Mouse (Mus musculus) neural tube, embryonic 12.5 days (tissue): ENCODE results near the gene Tmbim7. TPM values are rescaled to one million over a fixed set of nuclear protein-coding genes. Genes with fewer than 3 reads are reported as not detected.
"Not testable (repeated sequence)": the region's sequence is repeated elsewhere in the genome, so short reads cannot be mapped to it uniquely, and the experiment has no call there.

ENCODE experiments used
- ATAC-seq: fragments of 200-750 bp; cut with Nextera tagmentation; 2 replicates; pipeline ENCODE4 v1.8.0; 2017; ENCODE audit warnings: low read depth, mild to moderate bottlenecking, moderate TSS enrichment, moderate library complexity; ENCODE audit not compliant: low FRiP score
- H3K27ac ChIP-seq: fragments of 300-500 bp; sonication (generic); 2 replicates; pipeline ENCODE4 v1.5.1; 2016
- H3K27me3 ChIP-seq: fragments of 300-500 bp; sonication (generic); replicated peaks from 2 replicates; pipeline ENCODE4 v1.6.1; 2016; ENCODE audit warnings: mild to moderate bottlenecking
- H3K36me3 ChIP-seq: fragments of 300-500 bp; sonication (generic); 2 replicates; pipeline ENCODE4 v1.6.1; 2016; ENCODE audit warnings: mild to moderate bottlenecking
- H3K4me1 ChIP-seq: fragments of 300-500 bp; sonication (generic); 2 replicates; pipeline ENCODE4 v1.6.1; 2016
- H3K4me2 ChIP-seq: fragments of 300-500 bp; sonication (generic); replicated peaks from 2 replicates; pipeline ENCODE4 v1.6.1; 2016; ENCODE audit warnings: mild to moderate bottlenecking
- H3K4me3 ChIP-seq: fragments of 300-500 bp; sonication (generic); 2 replicates; pipeline ENCODE4 v1.5.1; 2016
- H3K9ac ChIP-seq: fragments of 300-500 bp; sonication (generic); 2 replicates; pipeline ENCODE4 v1.6.1; 2016; ENCODE audit warnings: mild to moderate bottlenecking
- H3K9me3 ChIP-seq: fragments of 300-500 bp; sonication (generic); 2 replicates; pipeline ENCODE4 v1.6.1; 2016; ENCODE audit warnings: mild to moderate bottlenecking
- WGBS: fragments of 180-500 bp; shearing (Covaris S2); methylation state at CpG from one replicate; pipeline ENCODE4 v1.1.7; 2016; 5-methylcytosine and 5-hydroxymethylcytosine counted together
- polyA plus RNA-seq: library from polyadenylated mRNA; unstranded; fragments of >200 nt; fragmentation: Nextera tagmentation; extraction: Ambion mirVana; gene quantifications from 2 replicates; pipeline ENCODE4 v1.2.1, GENCODE M21; 2016

Gene Tmbim7
- polyA plus RNA-seq, 1 experiment from 2014 or later = not detected

DNA sequence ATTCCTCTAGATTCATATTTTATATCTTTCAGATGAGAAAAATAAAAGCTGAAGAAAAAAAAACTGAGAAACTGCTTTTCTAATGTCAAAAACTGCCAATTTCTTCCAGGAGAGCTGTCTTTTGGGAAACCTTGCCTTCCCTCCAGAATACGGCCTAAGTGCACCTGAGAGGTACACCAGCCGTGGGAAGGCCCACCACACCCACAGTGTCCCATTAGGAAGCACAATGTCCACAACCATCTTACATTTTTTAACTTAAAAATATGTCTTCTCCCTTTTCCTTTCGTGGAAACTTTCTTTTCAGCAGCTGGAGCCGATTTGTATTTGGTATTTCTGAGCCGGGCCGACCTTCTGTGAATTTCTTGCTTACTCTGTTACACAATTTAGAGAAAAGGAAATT, 4.4 kb upstream of the Tmbim7 start:
- 26% methylated on average over 6 of the region's 6 CpGs for WGBS
- H3K4me3 ChIP-seq = peak overlapping the region; percentile 98
- no peaks in the 10 kb centered on the region for H3K9me3 ChIP-seq
- no peak overlapping the region for H3K27ac ChIP-seq
- H3K27me3 ChIP-seq = no peaks in the 10 kb centered on the region
- peaks cover 9% of the 10 kb centered on the region for H3K4me1 ChIP-seq
- H3K4me2 ChIP-seq = peak overlapping the region; percentile 66
- ATAC-seq = no peak
- peaks cover 15% of the 10 kb centered on the region for H3K36me3 ChIP-seq
- peak overlapping the region; percentile 87 for H3K9ac ChIP-seq

DNA sequence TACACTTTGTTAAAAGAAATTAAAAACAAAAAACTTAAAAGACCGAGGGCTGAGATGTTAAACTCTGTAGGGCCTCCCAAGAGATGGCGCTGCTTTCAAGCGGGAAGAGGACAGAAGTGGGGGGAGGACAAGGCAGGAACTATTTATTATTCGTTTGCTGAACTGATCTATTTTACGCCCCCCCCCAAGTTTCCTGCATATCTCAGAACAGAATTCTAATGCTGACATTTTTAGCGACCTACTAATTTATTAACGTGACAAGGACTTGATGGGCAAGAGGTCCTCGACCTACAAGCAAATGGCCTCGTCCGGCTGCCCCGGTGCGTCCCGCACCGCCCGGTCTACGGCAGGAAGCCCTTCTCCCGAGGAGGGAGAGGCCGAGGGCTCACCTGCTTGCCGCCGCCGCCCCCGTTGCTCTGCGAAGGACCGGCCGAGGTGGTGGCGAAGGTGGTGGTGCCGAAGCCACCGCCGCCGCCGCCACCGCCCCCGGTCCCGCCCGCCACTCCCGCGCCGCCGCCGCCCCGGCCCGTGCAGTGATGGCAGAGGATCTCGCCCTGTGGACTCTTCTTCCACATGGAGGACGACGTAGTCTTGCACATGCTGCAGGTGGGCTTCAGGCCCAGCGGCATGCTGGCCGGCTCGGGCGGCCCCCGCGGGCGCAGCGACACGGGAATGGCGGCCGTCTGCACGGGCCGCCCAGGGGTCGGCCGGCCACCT, 3.8 kb upstream of the Tmbim7 start:
- Histone ChIP-seq H3K9me3 (no peaks in the 10 kb centered on the region), H3K9ac (peak overlapping the region; percentile 87), H3K36me3 (peaks cover 9% of the 10 kb centered on the region; the same call in 1 of the 2 replicates), H3K4me2 (peak overlapping the region; percentile 66), H3K4me1 (peaks cover 9% of the 10 kb centered on the region), H3K27ac (peak overlapping the region; percentile 72), H3K27me3 (no peaks in the 10 kb centered on the region), H3K4me3 (peak overlapping the region; percentile 98)
- under 1% methylated on average over 58 of the region's 60 CpGs for WGBS
- peak; percentile 84 for ATAC-seq

DNA sequence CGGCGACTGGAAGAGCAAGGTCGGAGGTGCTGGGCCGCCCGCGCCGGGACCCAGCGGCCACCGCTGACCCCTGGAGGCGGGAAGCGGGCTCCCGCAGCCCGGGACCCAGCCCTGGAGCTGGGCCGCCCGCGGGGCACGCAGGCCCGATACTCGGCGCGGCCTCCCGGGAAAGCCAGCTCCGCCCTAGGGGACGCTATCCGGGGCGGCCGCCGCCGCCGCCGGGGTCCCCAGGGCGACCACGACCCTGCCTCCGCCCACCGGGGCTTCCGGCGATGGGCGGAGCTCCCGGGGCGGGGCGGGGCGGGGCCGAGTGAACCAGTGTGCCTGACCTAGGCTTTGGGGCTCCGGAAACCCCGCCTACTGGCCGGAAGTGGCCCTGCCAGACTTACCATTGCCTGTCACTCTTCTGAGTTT, 3.3 kb upstream of the Tmbim7 start:
- Histone ChIP-seq H3K4me3 (peak overlapping the region; percentile 98), H3K27me3 (no peaks in the 10 kb centered on the region), H3K4me2 (peak overlapping the region; percentile 66), H3K36me3 (peaks cover 8% of the 10 kb centered on the region; the same call in 1 of the 2 replicates), H3K4me1 (peaks cover 9% of the 10 kb centered on the region), H3K27ac (peak overlapping the region; percentile 72), H3K9me3 (no peaks in the 10 kb centered on the region), H3K9ac (peak overlapping the region; percentile 87)
- peak; percentile 98 for ATAC-seq
- WGBS = 2% methylated on average over 41 of the region's 46 CpGs

DNA sequence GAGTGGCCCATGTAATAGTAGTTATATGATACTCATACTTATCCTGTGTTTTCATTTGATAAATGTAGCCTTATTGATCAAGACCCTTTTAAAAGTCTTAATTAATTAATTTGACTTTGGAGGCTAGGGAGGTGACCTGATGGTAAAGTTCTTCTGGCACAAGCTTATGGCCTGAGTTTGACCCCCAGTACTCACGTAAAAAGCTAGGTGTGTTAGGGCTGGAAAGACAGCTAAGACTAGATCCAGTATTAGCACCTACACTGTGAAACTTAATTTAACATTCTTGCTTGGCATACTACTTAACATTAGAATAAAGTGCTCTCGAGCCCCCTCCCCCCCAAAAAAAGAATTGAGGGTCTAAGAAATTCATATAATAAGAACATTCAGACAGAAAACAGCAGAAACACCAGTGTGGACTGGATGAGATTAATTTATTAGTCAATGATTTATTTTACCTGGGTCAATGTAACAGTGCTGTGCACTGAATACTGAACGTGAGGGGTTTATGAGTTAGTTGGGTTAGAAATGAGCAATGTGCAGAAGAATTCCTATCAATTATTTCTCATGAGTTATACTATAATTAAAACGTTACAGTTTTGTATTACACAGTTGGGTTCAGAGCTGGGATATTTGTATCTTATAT, 2.7 kb upstream of the Tmbim7 start:
- Histone ChIP-seq H3K4me2 (peak overlapping the region; percentile 66), H3K27me3 (no peaks in the 10 kb centered on the region), H3K4me1 (peaks cover 9% of the 10 kb centered on the region), H3K36me3 (peaks cover 6% of the 10 kb centered on the region; the same call in 1 of the 2 replicates), H3K27ac (no peak overlapping the region), H3K9me3 (no peaks in the 10 kb centered on the region), H3K9ac (no peak overlapping the region), H3K4me3 (no peak overlapping the region; the same call in 1 of the 2 replicates)
- WGBS = 49% methylated on average over 4 of the region's 4 CpGs
- peak; percentile 38 for ATAC-seq

DNA sequence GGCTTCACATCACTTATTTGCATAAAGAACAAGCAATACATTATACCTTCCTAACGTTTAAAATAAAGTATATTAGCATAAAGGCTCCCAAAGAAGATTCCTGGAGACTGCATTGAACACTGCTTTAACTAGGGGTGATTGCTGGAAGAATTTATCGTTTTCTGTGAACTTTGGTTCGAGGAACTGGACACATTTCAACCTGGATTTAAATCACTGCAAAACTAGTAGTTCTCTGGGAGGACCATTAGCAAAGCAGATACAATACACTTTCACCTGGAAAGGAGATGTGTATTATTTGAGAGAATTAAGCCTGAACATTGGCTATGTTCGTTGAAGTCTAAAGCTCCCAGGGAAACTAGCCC, 2.2 kb upstream of the Tmbim7 start:
- Histone ChIP-seq H3K9me3 (no peaks in the 10 kb centered on the region), H3K4me3 (no peak overlapping the region), H3K4me2 (no peak overlapping the region), H3K36me3 (peaks cover 4% of the 10 kb centered on the region; the same call in 1 of the 2 replicates), H3K27me3 (no peaks in the 10 kb centered on the region), H3K27ac (no peak overlapping the region), H3K9ac (no peak overlapping the region), H3K4me1 (peaks cover 9% of the 10 kb centered on the region)
- ATAC-seq = no peak
- WGBS = 77% methylated on average over 4 of the region's 4 CpGs

DNA sequence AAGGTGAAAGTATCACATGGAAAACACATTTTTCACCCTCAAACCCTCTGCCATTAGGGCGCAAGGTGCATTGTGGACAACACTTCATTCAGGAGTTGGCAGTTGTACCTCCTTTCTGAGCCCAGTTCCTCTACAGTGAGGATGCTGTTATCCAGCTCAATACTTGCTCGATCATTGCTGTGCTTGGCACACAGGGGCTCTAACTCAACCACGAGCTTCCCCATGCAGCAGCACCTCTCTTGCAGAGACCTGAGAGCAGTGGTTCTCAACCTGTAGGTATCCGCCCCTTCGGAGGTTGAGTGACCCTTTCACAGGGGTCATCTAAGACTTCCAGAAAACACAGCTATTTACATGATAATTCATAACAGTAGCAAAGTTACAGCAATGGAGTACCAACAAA, 640 bp downstream of the Tmbim7 start:
- 93% methylated on average over 5 of the region's 5 CpGs for WGBS
- no peak overlapping the region for H3K9ac ChIP-seq

DNA sequence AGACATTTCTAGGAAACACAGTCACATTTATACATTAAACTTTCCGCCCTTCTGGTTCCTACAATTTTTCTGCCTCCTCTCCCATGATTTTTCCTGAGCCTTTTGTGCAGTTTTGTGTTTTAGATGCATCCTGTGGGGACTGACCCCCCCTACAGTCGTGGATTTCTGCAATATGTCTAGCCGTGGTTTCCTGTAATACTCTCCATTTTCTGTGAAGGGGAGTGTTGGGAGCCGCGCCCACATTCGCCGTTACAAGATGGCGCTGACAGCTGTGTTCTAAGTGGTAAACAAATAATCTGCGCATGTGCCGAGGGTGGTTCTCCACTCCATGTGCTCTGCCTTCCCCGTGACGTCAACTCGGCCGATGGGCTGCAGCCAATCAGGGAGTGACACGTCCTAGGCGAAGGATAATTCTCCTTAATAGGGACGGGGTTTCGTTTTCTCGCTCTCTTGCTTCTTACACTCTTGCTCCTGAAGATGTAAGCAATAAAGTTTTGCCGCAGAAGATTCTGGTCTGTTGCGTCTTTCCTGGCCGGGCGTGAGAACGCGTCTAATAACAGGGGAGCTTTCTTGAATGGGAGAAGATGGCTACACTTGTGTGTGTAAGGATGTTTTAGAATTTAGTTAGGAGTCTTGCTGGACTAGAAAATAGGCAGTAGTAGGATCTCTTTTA, 2.1 kb downstream of the Tmbim7 start:
- H3K27me3 ChIP-seq, H3K36me3 ChIP-seq, H3K9ac ChIP-seq, H3K27ac ChIP-seq, H3K9me3 ChIP-seq, ATAC-seq, H3K4me3 ChIP-seq, H3K4me1 ChIP-seq, H3K4me2 ChIP-seq: not testable (repeated sequence)
- WGBS = 95% methylated on average over 18 of the region's 25 CpGs

More for the DNA sequence above, 640 bp downstream of the Tmbim7 start:
- Histone ChIP-seq H3K9me3 (no peaks in the 10 kb centered on the region), H3K4me2 (no peak overlapping the region), H3K4me3 (no peak overlapping the region), H3K27me3 (no peaks in the 10 kb centered on the region), H3K4me1 (peaks cover 1% of the 10 kb centered on the region; the same call in 1 of the 2 replicates), H3K27ac (no peak overlapping the region), H3K36me3 (no peaks in the 10 kb centered on the region)
- ATAC-seq = no peak

DNA sequence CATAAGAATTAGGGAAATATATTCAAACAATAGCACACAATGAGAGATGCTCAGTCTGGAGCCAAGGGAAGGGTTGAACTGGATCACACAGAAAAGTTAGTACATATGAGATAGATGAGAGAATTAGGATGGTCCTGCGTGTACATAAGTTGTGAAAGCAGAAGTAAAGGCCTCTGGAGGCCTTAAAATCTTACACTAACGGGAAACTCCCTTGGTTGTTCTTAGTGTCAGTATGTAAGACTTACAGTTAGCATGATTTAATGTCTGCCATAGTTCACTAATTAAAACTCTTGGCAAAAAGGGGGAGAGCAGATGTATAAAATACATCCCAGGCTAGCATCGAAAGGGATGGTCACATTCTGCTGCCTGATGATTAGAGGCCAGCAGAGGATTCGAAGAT, 2.8 kb downstream of the Tmbim7 start:
- Histone ChIP-seq H3K9me3 (no peaks in the 10 kb centered on the region), H3K27me3 (no peaks in the 10 kb centered on the region), H3K27ac (no peak overlapping the region), H3K4me2 (no peak overlapping the region), H3K4me3 (no peak overlapping the region), H3K36me3 (no peaks in the 10 kb centered on the region), H3K4me1 (no peaks in the 10 kb centered on the region), H3K9ac (no peak overlapping the region)
- no peak for ATAC-seq
- WGBS = 92% methylated on average over 4 of the region's 4 CpGs

DNA sequence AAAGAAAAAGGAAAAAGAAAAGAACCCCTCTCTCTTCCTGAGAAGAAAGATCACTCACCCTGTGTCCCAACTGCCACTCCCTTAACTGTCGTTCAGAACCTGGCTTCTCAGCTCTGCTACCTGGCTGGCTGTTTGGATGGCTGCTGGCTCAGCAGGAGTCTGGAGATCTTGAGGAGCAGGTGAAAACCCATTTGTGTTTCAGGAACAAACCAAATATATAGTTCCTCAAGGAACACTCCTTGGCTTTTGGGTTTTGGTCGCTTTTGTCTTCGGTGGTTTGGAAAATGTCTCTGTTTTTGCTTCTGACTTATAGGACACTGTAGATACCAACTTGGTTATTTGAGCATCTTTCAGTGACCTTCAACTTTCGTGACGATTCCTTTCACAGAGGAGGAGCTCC, 6.1 kb downstream of the Tmbim7 start, which contains the start of gene Gatad1:
Gene Gatad1 (minus strand): TSS at position 101 of the 400 bp plus-strand sequence.
- 76% methylated on average over 5 of the region's 5 CpGs for WGBS
- Histone ChIP-seq H3K4me1 (no peaks in the 10 kb centered on the region), H3K27me3 (no peaks in the 10 kb centered on the region), H3K9ac (no peak within 1 kb of the TSS), H3K4me3 (no peak within 1 kb of the TSS), H3K36me3 (no peaks in the 10 kb centered on the region), H3K4me2 (no peak within 1 kb of the TSS), H3K9me3 (no peaks in the 10 kb centered on the region), H3K27ac (no peak within 1 kb of the TSS)
- ATAC-seq = no peak

DNA sequence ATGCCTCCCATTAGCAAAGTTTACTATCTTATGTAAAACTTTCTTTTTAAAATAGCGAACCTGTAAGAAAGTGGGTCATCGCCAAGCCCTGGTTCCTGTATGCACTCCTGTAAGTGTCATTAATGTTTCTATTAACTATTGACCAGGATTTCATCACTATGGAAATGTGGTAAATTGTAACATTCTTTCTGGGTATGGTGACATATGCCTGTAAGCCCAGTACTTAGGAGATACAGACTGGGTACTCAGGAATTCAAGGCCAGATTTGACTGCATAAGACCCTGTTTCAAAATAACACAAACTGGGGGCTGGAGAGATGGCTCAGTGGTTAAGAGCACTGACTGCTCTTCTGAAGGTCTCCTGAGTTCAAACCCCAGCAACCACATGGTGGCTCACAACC, 14.2 kb downstream of the Tmbim7 start:
- no peaks in the 10 kb centered on the region for H3K36me3 ChIP-seq
- H3K9ac ChIP-seq = no peak overlapping the region
- H3K4me1 ChIP-seq = no peaks in the 10 kb centered on the region
- H3K4me2 ChIP-seq = no peak overlapping the region
- no peaks in the 10 kb centered on the region for H3K9me3 ChIP-seq
- no peak overlapping the region for H3K4me3 ChIP-seq
- WGBS = 88% methylated on average over 2 of the region's 2 CpGs
- no peak for ATAC-seq
- H3K27ac ChIP-seq = no peak overlapping the region
- H3K27me3 ChIP-seq = no peaks in the 10 kb centered on the region

DNA sequence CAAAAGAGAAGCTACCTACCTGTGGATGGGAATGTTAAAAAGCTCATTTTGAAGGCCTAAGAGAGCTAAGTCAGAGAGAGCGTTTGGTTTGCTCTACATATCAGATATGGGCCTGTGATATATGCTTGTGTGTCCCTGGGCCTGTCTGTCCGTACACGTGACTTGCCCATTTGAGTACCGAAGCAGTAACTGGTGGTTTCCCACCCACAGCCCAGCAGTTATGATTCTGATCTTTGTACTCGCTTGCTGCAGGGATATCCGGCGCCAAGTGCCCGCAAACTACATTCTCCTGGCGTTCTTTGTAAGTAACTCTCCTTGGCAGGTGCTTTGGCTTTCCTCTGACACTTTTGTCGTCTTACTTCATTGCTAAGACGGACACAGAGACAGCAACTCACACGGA, 15.6 kb downstream of the Tmbim7 start:
- Histone ChIP-seq H3K9ac (no peak overlapping the region), H3K4me1 (no peaks in the 10 kb centered on the region), H3K4me2 (no peak overlapping the region), H3K27me3 (no peaks in the 10 kb centered on the region), H3K9me3 (no peaks in the 10 kb centered on the region), H3K4me3 (no peak overlapping the region), H3K27ac (no peak overlapping the region), H3K36me3 (no peaks in the 10 kb centered on the region)
- no peak for ATAC-seq
- 93% methylated on average over 12 of the region's 12 CpGs for WGBS

DNA sequence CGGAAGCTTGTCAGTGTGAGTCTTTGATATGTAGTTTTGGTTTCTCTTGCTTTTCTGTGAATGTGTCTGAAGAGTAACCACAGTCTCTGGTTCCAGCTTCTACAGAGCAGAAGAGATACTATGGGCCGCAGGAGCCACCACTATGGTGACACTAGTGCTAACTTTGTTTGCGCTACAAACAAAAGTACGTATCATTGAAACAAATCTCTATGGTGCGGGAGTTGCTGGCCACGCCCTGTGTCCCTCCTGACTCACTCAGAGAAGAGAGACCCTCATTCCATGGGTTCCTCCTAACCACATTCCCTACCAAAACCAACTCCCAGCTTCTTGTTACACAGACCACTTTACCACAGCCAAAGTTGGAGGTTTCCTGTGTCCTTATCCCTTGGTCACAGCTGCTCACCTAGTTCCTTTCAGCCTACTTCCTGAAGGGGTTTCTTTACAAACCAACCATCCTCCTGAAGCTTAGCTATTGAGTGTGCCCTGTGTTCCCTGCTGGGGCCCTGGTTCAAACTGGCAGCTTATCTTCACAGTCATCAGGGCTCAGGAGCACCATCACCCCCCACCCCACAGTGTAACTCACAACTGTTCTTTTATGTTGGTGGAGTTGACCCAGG, 19.1 kb downstream of the Tmbim7 start:
- Histone ChIP-seq H3K36me3 (no peaks in the 10 kb centered on the region), H3K9me3 (no peaks in the 10 kb centered on the region), H3K4me3 (no peak overlapping the region), H3K4me1 (no peaks in the 10 kb centered on the region), H3K27me3 (no peaks in the 10 kb centered on the region), H3K9ac (no peak overlapping the region), H3K4me2 (no peak overlapping the region), H3K27ac (no peak overlapping the region)
- no peak for ATAC-seq
- WGBS = 85% methylated on average over 6 of the region's 6 CpGs
